19 mouse cellular contexts compared by ENCODE assay signal in the genomic region with DNA sequence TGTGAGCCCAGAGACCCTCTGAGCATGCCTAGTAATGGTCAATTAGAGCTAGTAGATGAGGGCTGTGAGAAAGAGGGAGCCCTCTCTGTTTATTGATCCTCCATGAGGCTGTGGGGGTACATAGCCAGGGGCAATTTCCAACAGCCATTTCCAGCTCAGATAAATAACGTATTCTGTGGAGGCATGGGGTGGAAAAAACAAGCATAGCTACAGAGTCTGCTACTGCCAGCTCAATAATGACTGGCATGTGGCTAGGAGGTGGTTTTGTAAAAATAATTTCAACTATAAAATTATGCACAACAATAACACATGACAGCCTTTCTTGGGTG.
DNase-seq lines count a peak whose midpoint lies in the region; ATAC-seq lines count a peak whose summit lies in the region.
"Had no signal": no experiment of that assay in that cellular context is flagged by ENCODE, and none has a peak within 500 bp of the region (broad histone marks: within the 10 kb centered on the region; RNA-seq: fewer than 3 reads in every experiment).

No protein-coding gene starts in this region.

- no peak overlapping the region for H3K9ac ChIP-seq in forebrain, embryonic 12.5 days
- no peak overlapping the region for H3K9ac ChIP-seq in midbrain, embryonic 12.5 days (replicated peaks)
- H3K9ac ChIP-seq in neural tube, embryonic 15.5 days (replicated peaks): no peak overlapping the region
- H3K9ac ChIP-seq: liver, postnatal 0 days had no signal

- peaks cover 9% of the 10 kb centered on the region; the same call in 1 of the 2 replicates for H3K27me3 ChIP-seq in forebrain, embryonic 12.5 days
- H3K27me3 ChIP-seq in forebrain, embryonic 10.5 days (ENCODE audit: poor library complexity, severe bottlenecking): peaks cover 60% of the 10 kb centered on the region
- no peaks in the 10 kb centered on the region for H3K27me3 ChIP-seq in midbrain, embryonic 12.5 days
- H3K27me3 ChIP-seq in midbrain, embryonic 10.5 days (ENCODE audit: low read depth, poor library complexity, severe bottlenecking): no peaks in the 10 kb centered on the region
- no peaks in the 10 kb centered on the region for H3K27me3 ChIP-seq in neural tube, embryonic 15.5 days (replicated peaks)

- no peak overlapping the region for H3K4me2 ChIP-seq in forebrain, embryonic 12.5 days
- H3K4me2 ChIP-seq in midbrain, embryonic 12.5 days (replicated peaks): no peak overlapping the region
- peak overlapping the region; percentile 2; the same call in 1 of the 2 replicates for H3K4me2 ChIP-seq in neural tube, embryonic 15.5 days
- H3K4me2 ChIP-seq: heart, embryonic 11.5 days had no signal

- ATAC-seq in forebrain, embryonic 12.5 days (ENCODE audit: low FRiP score): no peak; the same call in 1 of the 2 replicates
- peak; percentile 91; the same call in 1 of the 2 replicates for ATAC-seq in midbrain, embryonic 12.5 days (ENCODE audit: low FRiP score, low read depth)
- peak; percentile 85 for ATAC-seq in neural tube, embryonic 15.5 days (ENCODE audit: low FRiP score)
- ATAC-seq: liver, postnatal 0 days had no signal

- H3K36me3 ChIP-seq in forebrain, embryonic 12.5 days (replicated peaks): no peaks in the 10 kb centered on the region
- H3K36me3 ChIP-seq in forebrain, embryonic 10.5 days (replicated peaks): no peaks in the 10 kb centered on the region
- H3K36me3 ChIP-seq in midbrain, embryonic 12.5 days: no peaks in the 10 kb centered on the region
- no peaks in the 10 kb centered on the region for H3K36me3 ChIP-seq in midbrain, embryonic 10.5 days
- no peaks in the 10 kb centered on the region for H3K36me3 ChIP-seq in neural tube, embryonic 15.5 days

- no peak overlapping the region for H3K4me3 ChIP-seq in forebrain, embryonic 12.5 days (replicated peaks)
- no peak overlapping the region for H3K4me3 ChIP-seq in forebrain, embryonic 10.5 days
- no peak overlapping the region for H3K4me3 ChIP-seq in midbrain, embryonic 12.5 days
- no peak overlapping the region for H3K4me3 ChIP-seq in midbrain, embryonic 10.5 days
- H3K4me3 ChIP-seq in neural tube, embryonic 15.5 days (replicated peaks): no peak overlapping the region

- H3K27ac ChIP-seq in forebrain, embryonic 12.5 days: 0 out of 2 replicates have a peak overlapping the region, but pooled peaks have one; percentile 50
- H3K27ac ChIP-seq in forebrain, embryonic 10.5 days: no peak overlapping the region
- H3K27ac ChIP-seq in midbrain, embryonic 12.5 days (replicated peaks): peak overlapping the region; percentile 46
- H3K27ac ChIP-seq in midbrain, embryonic 10.5 days (replicated peaks): no peak overlapping the region
- 0 out of 2 replicates have a peak overlapping the region, but pooled peaks have one; percentile 23 for H3K27ac ChIP-seq in neural tube, embryonic 15.5 days (replicated peaks)
- H3K27ac ChIP-seq: kidney, postnatal 0 days had no signal

- no peaks in the 10 kb centered on the region for H3K9me3 ChIP-seq in forebrain, embryonic 12.5 days
- H3K9me3 ChIP-seq in forebrain, embryonic 10.5 days: no peaks in the 10 kb centered on the region
- no peaks in the 10 kb centered on the region for H3K9me3 ChIP-seq in midbrain, embryonic 12.5 days
- no peaks in the 10 kb centered on the region for H3K9me3 ChIP-seq in midbrain, embryonic 10.5 days (replicated peaks)
- no peaks in the 10 kb centered on the region for H3K9me3 ChIP-seq in neural tube, embryonic 15.5 days (replicated peaks)

- 24% methylated on average over 1 of the region's 1 CpGs for WGBS in forebrain, embryonic 12.5 days
- WGBS in forebrain, embryonic 10.5 days: 38% methylated on average over 1 of the region's 1 CpGs
- 61% methylated on average over 1 of the region's 1 CpGs for WGBS in midbrain, embryonic 12.5 days
- 68% methylated on average over 1 of the region's 1 CpGs for WGBS in midbrain, embryonic 10.5 days
- 15% methylated on average over 1 of the region's 1 CpGs for WGBS in neural tube, embryonic 15.5 days

- no peak for DNase-seq in forebrain, embryonic 10.5 days (ENCODE audit: extremely low spot score, low spot score)
- no peak for DNase-seq in midbrain, embryonic 10.5 days (ENCODE audit: low spot score)
- DNase-seq in layer of hippocampus, postnatal 36 days: peak; percentile 16 to 21
- DNase-seq in thymus, postnatal 10 days (ENCODE audit: low spot score in 2 of 2): no peak
- DNase-seq in left cerebral cortex, adult 8-10 months (ENCODE audit: low spot score in 2 of 2): no peak
- DNase-seq: adrenal gland, postnatal 36 days; cerebellum, adult 11-12 months; cerebellum, postnatal 25 days; heart, postnatal 14 days; kidney, adult 11 months; liver, postnatal 0 days; lung, postnatal 10 days; right cerebral cortex, postnatal 25 days; thymus, postnatal 4 days had no signal

- peaks cover 23% of the 10 kb centered on the region for H3K4me1 ChIP-seq in forebrain, embryonic 12.5 days
- peaks cover 23% of the 10 kb centered on the region for H3K4me1 ChIP-seq in forebrain, embryonic 10.5 days
- peaks cover 17% of the 10 kb centered on the region for H3K4me1 ChIP-seq in midbrain, embryonic 12.5 days
- peaks cover 14% of the 10 kb centered on the region for H3K4me1 ChIP-seq in midbrain, embryonic 10.5 days
- peaks cover 24% of the 10 kb centered on the region for H3K4me1 ChIP-seq in neural tube, embryonic 15.5 days

Comparison
In these comparisons a context has a peak if more than half of its experiments do, and no peak if none do; other contexts are left out.
1. H3K27ac ChIP-seq: peak in forebrain, embryonic 12.5 days (single experiment), midbrain, embryonic 12.5 days (single experiment) and neural tube, embryonic 15.5 days (single experiment); none in forebrain, embryonic 10.5 days (single experiment) and midbrain, embryonic 10.5 days (single experiment).
2. DNase-seq: peak in layer of hippocampus, postnatal 36 days (2 of 2); none in forebrain, embryonic 10.5 days (single experiment), midbrain, embryonic 10.5 days (single experiment), thymus, postnatal 10 days (0 of 2) and left cerebral cortex, adult 8-10 months (0 of 2).